Mouse (Mus musculus) hindbrain, embryonic 13.5 days (tissue): ENCODE results near the gene Gm21319. TPM values are rescaled to one million over a fixed set of nuclear protein-coding genes. Genes with fewer than 3 reads are reported as not detected.
"Not testable (repeated sequence)": the region's sequence is repeated elsewhere in the genome, so short reads cannot be mapped to it uniquely, and the experiment has no call there.

ENCODE experiments used
- ATAC-seq: fragments of 200-750 bp; cut with Nextera tagmentation; 2 replicates; pipeline ENCODE4 v1.8.0; 2017; ENCODE audit warnings: moderate TSS enrichment; ENCODE audit not compliant: low FRiP score
- H3K27ac ChIP-seq: fragments of 300-500 bp; sonication (generic); 2 replicates; pipeline ENCODE4 v1.5.1; 2015; ENCODE audit warnings: inconsistent platforms, mild to moderate bottlenecking, moderate library complexity
- H3K27me3 ChIP-seq: fragments of 300-500 bp; sonication (generic); 2 replicates; pipeline ENCODE4 v1.6.1; 2015; ENCODE audit warnings: mild to moderate bottlenecking, inconsistent platforms
- H3K36me3 ChIP-seq: fragments of 300-500 bp; sonication (generic); 2 replicates; pipeline ENCODE4 v1.6.1; 2015; ENCODE audit warnings: mild to moderate bottlenecking, inconsistent platforms
- H3K4me1 ChIP-seq: fragments of 300-500 bp; sonication (generic); replicated peaks from 2 replicates; pipeline ENCODE4 v1.6.1; 2015; ENCODE audit warnings: inconsistent platforms
- H3K4me2 ChIP-seq: fragments of 300-500 bp; sonication (generic); 2 replicates; pipeline ENCODE4 v1.6.1; 2015; ENCODE audit warnings: inconsistent platforms, mild to moderate bottlenecking, moderate library complexity
- H3K4me3 ChIP-seq: fragments of 300-500 bp; sonication (generic); 2 replicates; pipeline ENCODE4 v1.5.1; 2015; ENCODE audit warnings: mild to moderate bottlenecking, inconsistent platforms
- H3K9ac ChIP-seq: fragments of 300-500 bp; sonication (generic); 2 replicates; pipeline ENCODE4 v1.6.1; 2015; ENCODE audit warnings: mild to moderate bottlenecking, inconsistent platforms
- H3K9me3 ChIP-seq: fragments of 300-500 bp; sonication (generic); 2 replicates; pipeline ENCODE4 v1.6.1; 2016; ENCODE audit warnings: inconsistent platforms
- WGBS: fragments of 180-500 bp; shearing (Covaris S2); methylation state at CpG from one replicate; pipeline ENCODE4 v1.1.7; 2015; 5-methylcytosine and 5-hydroxymethylcytosine counted together
- polyA plus RNA-seq: library from polyadenylated mRNA; unstranded; fragments of >200 nt; fragmentation: Nextera tagmentation; extraction: Ambion mirVana; gene quantifications from 2 replicates; pipeline ENCODE4 v1.2.1, GENCODE M21; 2015

Gm21319 gene
- polyA plus RNA-seq = not detected in 2 replicates

GRCm38 (mm10) chr12:87775655-87776054 is at the start of gene Gm21319:
Gene Gm21319, minus strand, starts transcription at chr12:87775755.
- not testable (repeated sequence) for ATAC-seq, H3K27me3 ChIP-seq
- WGBS = 84% methylated on average over 4 of the region's 4 CpGs

GRCm38 (mm10) chr12:87816277-87816676 is 40.7 kb upstream of the Gm21319 start, which contains the start of gene BB287469:
Gene BB287469, plus strand, starts transcription at chr12:87816577.
- 89% methylated on average over 6 of the region's 6 CpGs for WGBS
- H3K27ac ChIP-seq = not testable (repeated sequence)

More at GRCm38 (mm10) chr12:87775655-87776054, at the start of gene Gm21319:
- not testable (repeated sequence) for H3K9ac ChIP-seq, H3K4me2 ChIP-seq, H3K27ac ChIP-seq, H3K36me3 ChIP-seq, H3K4me1 ChIP-seq, H3K4me3 ChIP-seq, H3K9me3 ChIP-seq

GRCm38 (mm10) chr12:87797971-87798370 is 22.4 kb upstream of the Gm21319 start:
- H3K27me3 ChIP-seq = not testable (repeated sequence)

More at GRCm38 (mm10) chr12:87816277-87816676, 40.7 kb upstream of the Gm21319 start, which contains the start of gene BB287469:
- not testable (repeated sequence) for H3K9me3 ChIP-seq, H3K36me3 ChIP-seq, ATAC-seq, H3K27me3 ChIP-seq, H3K4me2 ChIP-seq, H3K4me1 ChIP-seq, H3K4me3 ChIP-seq, H3K9ac ChIP-seq

GRCm38 (mm10) chr12:87795212-87795611 is 19.7 kb upstream of the Gm21319 start, which contains the start of gene Gm21936:
Gene Gm21936, plus strand, starts transcription at chr12:87795512.
- WGBS = 97% methylated on average over 1 of the region's 1 CpGs
- not testable (repeated sequence) for H3K4me2 ChIP-seq, H3K27ac ChIP-seq, H3K9me3 ChIP-seq, H3K9ac ChIP-seq, H3K36me3 ChIP-seq, H3K4me3 ChIP-seq, H3K4me1 ChIP-seq, H3K27me3 ChIP-seq, ATAC-seq

More at GRCm38 (mm10) chr12:87797971-87798370, 22.4 kb upstream of the Gm21319 start:
- H3K9me3 ChIP-seq, ATAC-seq, H3K4me1 ChIP-seq, H3K4me3 ChIP-seq, H3K36me3 ChIP-seq, H3K9ac ChIP-seq, H3K4me2 ChIP-seq, H3K27ac ChIP-seq: not testable (repeated sequence)
- WGBS = 94% methylated on average over 5 of the region's 5 CpGs

Other genes starting within 250 kb of the Gm21319 start
- not detected in 2 replicates for gene Oog1, start 173.1 kb downstream of the Gm21319 start, polyA plus RNA-seq
- gene Gm4027, start 156.9 kb downstream of the Gm21319 start, polyA plus RNA-seq = not detected in 2 replicates
- not detected in 2 replicates for gene Gm16381, start 131.1 kb downstream of the Gm21319 start, polyA plus RNA-seq
- gene Gm21936, start 19.8 kb upstream of the Gm21319 start, polyA plus RNA-seq = not detected in 2 replicates
- not detected in 2 replicates for gene BB287469, start 40.8 kb upstream of the Gm21319 start, polyA plus RNA-seq
- gene Gm2001, start 66.6 kb upstream of the Gm21319 start, polyA plus RNA-seq = not detected in 2 replicates
- gene Gm2016, start 98.3 kb upstream of the Gm21319 start, polyA plus RNA-seq = not detected in 2 replicates
- not detected in 2 replicates for gene Gm2022, start 119.6 kb upstream of the Gm21319 start, polyA plus RNA-seq
- not detected in 2 replicates for gene Gm2035, start 144.1 kb upstream of the Gm21319 start, polyA plus RNA-seq
- gene Gm2042, start 178.3 kb upstream of the Gm21319 start, polyA plus RNA-seq = not detected in 2 replicates
- gene Gm2075, start 236.1 kb upstream of the Gm21319 start, polyA plus RNA-seq = not detected in 2 replicates
- not detected in 2 replicates for gene Gm6803, start 243.0 kb upstream of the Gm21319 start, polyA plus RNA-seq